Mouse (Mus musculus): ENCODE results near the gene Vmn1r32. TPM values are rescaled to one million over a fixed set of nuclear protein-coding genes. Genes with fewer than 3 reads are reported as not detected.

Vmn1r32 gene
- not detected in 2 replicates for polyA plus RNA-seq (2012; rRNA removed)

DNA sequence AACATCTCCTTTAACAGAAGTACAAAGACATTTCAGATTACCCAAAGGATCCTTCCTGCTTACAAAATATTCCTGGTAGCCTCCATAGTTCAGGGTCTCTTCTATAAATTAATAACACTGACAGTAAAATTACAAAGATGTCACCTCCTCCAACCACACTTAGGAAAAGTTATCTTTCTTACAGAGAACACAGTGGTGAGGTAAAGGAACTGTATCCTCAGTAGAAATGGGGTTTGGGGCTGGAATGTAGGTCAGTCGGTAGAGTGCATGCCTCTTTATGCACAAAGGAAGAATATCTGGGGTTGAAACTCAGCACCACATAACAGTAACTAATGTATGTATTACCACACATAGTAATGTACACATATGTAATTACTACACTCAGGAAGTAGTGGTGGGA is at the start of gene Vmn1r32:
Gene Vmn1r32 (minus strand): TSS at position 101 of the 400 bp plus-strand sequence.
- TF ChIP-seq CTCF (IDR thresholded peaks at IDR 0.05; ENCODE audit: control insufficient read depth, insufficient read depth, insufficient replicate concordance, low read depth, low read length) (no peak), POLR2A (IDR thresholded peaks at IDR 0.05; ENCODE audit: control insufficient read depth, low read depth, low read length) (no peak)
- Histone ChIP-seq H3K4me3 (ENCODE audit: control insufficient read depth, low read depth, low read length) (no peak within 1 kb of the TSS), H3K27ac (ENCODE audit: control insufficient read depth, insufficient read depth, low read depth, low read length) (no peak within 1 kb of the TSS), H3K4me1 (ENCODE audit: control insufficient read depth, insufficient read depth, low read length) (no peaks in the 10 kb centered on the region), H3K36me3 (ENCODE audit: control insufficient read depth, insufficient read depth, low read length) (no peaks in the 10 kb centered on the region), H3K27me3 (ENCODE audit: control insufficient read depth, insufficient read depth, low read length) (no peaks in the 10 kb centered on the region)

DNA sequence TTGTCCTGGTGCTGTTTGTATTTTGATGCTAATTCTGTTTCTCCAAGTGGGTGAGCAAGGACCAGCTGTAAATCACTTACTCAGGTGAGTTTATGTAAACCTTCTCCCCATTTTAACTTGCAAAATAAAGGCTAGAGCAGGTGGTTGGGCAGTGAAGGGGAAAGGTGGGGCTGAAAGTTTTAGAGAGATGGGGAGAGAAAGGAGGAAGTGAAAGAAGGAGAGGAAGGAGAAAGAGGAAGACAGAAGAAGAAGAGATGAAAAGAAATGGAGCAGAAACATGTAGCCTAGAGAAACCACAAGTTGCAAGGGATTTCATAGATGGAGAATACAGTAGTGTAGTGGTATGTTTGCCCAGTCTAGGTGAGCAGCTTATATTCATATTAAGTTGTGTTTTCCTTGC is 35.9 kb upstream of the Vmn1r32 start:
- no peaks in the 10 kb centered on the region for H3K4me1 ChIP-seq (ENCODE audit: control insufficient read depth, insufficient read depth, low read length)
- TF ChIP-seq CTCF (IDR thresholded peaks at IDR 0.05; ENCODE audit: control insufficient read depth, insufficient read depth, insufficient replicate concordance, low read depth, low read length) = no peak
- no peak for TF ChIP-seq POLR2A (IDR thresholded peaks at IDR 0.05; ENCODE audit: control insufficient read depth, low read depth, low read length)

DNA sequence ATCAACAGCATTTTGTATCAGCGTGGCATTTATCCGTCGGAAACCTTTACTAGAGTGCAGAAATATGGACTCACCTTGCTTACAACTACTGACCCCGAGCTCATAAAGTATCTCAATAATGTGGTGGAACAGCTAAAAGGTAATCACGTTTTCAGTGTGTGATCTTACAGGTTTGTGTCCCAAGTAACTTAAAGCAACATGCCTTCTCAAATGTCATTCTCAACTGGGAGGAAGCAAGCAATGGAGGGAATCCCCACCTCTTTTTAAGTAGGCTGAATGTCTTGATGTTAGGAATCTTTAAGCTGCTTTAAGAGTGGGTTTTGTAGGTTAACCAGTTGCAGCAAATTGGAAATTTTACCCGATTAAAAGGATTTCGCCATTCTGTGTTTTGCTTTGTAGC is 23.9 kb downstream of the Vmn1r32 start:
- TF ChIP-seq CTCF (IDR thresholded peaks at IDR 0.05; ENCODE audit: control insufficient read depth, insufficient read depth, insufficient replicate concordance, low read depth, low read length) (no peak), POLR2A (IDR thresholded peaks at IDR 0.05; ENCODE audit: control insufficient read depth, low read depth, low read length) (no peak)
- Histone ChIP-seq H3K27me3 (ENCODE audit: control insufficient read depth, insufficient read depth, low read length) (no peaks in the 10 kb centered on the region), H3K4me3 (ENCODE audit: control insufficient read depth, low read depth, low read length) (peak overlapping the region; percentile 95; the same call in 1 of the 2 replicates), H3K36me3 (ENCODE audit: control insufficient read depth, insufficient read depth, low read length) (no peaks in the 10 kb centered on the region; the same call in 1 of the 2 replicates), H3K4me1 (ENCODE audit: control insufficient read depth, insufficient read depth, low read length) (no peaks in the 10 kb centered on the region), H3K27ac (ENCODE audit: control insufficient read depth, insufficient read depth, low read depth, low read length) (peak overlapping the region; percentile 94; the same call in 1 of the 2 replicates)

More for the DNA sequence above, 35.9 kb upstream of the Vmn1r32 start:
- Histone ChIP-seq H3K27me3 (ENCODE audit: control insufficient read depth, insufficient read depth, low read length) (no peaks in the 10 kb centered on the region), H3K4me3 (ENCODE audit: control insufficient read depth, low read depth, low read length) (no peak overlapping the region), H3K27ac (ENCODE audit: control insufficient read depth, insufficient read depth, low read depth, low read length) (no peak overlapping the region), H3K36me3 (ENCODE audit: control insufficient read depth, insufficient read depth, low read length) (no peaks in the 10 kb centered on the region)

DNA sequence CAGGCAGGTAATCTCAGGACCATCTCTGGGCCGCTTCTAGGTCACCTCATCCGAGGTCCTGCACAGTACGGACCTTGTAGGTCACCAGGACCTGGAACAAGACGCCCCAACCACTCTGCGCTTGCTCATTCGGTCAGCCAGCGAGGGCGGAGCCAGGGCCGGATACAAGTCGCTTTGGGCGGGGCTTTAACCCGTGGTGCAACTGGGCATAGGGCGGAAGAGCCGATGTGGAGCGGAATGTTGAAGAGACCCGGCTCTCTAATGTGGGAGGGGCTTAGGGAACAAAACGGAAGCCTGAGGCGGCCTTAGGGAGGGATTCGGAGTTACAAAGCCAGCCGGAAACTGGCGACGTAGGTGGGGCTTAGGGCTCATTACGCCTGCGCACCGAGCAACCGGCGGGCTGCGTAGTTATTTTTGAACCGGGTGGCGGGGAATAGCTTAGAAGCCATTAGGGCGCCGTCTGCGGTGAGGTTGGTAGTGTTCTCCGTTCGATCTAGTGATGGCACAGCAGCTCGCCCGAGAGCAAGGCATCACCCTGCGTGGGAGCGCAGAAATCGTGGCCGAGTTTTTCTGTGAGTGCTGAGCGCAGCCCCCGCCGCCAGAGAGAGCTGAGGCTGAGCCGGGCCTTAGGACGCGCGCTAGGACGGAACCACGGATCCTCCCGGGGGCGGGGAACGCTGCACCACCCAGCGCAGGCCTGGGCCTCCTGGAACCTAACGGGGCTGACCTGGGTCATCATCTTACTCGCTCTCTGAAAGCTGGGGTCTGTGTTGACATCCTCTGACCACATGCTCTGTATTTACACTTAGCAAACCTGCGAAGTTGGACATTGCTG is 24.7 kb downstream of the Vmn1r32 start, which contains the start of gene Mad2l1:
Gene Mad2l1 (plus strand): TSS at position 363 of the 835 bp plus-strand sequence.
- Histone ChIP-seq H3K4me3 (ENCODE audit: control insufficient read depth, low read depth, low read length) (peak within 1 kb of the TSS; percentile 95), H3K4me1 (ENCODE audit: control insufficient read depth, insufficient read depth, low read length) (no peaks in the 10 kb centered on the region), H3K27ac (ENCODE audit: control insufficient read depth, insufficient read depth, low read depth, low read length) (peak within 1 kb of the TSS; percentile 94), H3K27me3 (ENCODE audit: control insufficient read depth, insufficient read depth, low read length) (no peaks in the 10 kb centered on the region), H3K36me3 (ENCODE audit: control insufficient read depth, insufficient read depth, low read length) (no peaks in the 10 kb centered on the region; the same call in 1 of the 2 replicates)
- TF ChIP-seq CTCF (IDR thresholded peaks at IDR 0.05; ENCODE audit: control insufficient read depth, insufficient read depth, insufficient replicate concordance, low read depth, low read length) = no peak
- peak; percentile 54; the same call in 1 of the 2 replicates for TF ChIP-seq POLR2A (IDR thresholded peaks at IDR 0.05; ENCODE audit: control insufficient read depth, low read depth, low read length)

- Histone ChIP-seq H3K27ac (ENCODE audit: control insufficient read depth, insufficient read depth, low read depth, low read length) (peak overlapping the region; percentile 70; the same call in 1 of the 2 replicates), H3K4me3 (ENCODE audit: control insufficient read depth, low read depth, low read length) (peak overlapping the region; percentile 95; the same call in 1 of the 2 replicates), H3K27me3 (ENCODE audit: control insufficient read depth, insufficient read depth, low read length) (no peaks in the 10 kb centered on the region), H3K4me1 (ENCODE audit: control insufficient read depth, insufficient read depth, low read length) (no peaks in the 10 kb centered on the region), H3K36me3 (ENCODE audit: control insufficient read depth, insufficient read depth, low read length) (no peaks in the 10 kb centered on the region; the same call in 1 of the 2 replicates)
- TF ChIP-seq POLR2A (IDR thresholded peaks at IDR 0.05; ENCODE audit: control insufficient read depth, low read depth, low read length) (no peak), CTCF (IDR thresholded peaks at IDR 0.05; ENCODE audit: control insufficient read depth, insufficient read depth, insufficient replicate concordance, low read depth, low read length) (no peak)
These were observed 25.4 kb downstream of the Vmn1r32 start for GRCm38 (mm10) chr6:66534366-66534941.

DNA sequence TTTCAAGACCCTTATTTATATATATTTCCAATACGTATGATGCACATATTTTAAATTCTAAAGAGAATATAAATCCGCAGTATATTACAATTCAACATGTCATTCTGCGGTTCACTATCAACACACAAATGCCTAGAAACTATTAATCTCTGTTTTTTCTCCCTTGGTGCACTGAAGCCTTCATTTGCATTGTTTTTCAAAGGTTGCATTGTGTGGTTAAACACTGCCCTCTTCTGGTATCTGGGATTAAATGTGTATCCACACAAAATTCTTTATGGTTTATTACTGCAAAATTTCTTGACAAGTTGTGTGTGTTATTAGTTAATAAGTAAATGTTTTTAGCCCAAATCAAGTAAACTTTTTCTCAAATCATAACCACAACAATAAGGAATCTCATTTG is 26.7 kb downstream of the Vmn1r32 start:
- no peak overlapping the region for H3K27ac ChIP-seq (ENCODE audit: control insufficient read depth, insufficient read depth, low read depth, low read length)
- no peaks in the 10 kb centered on the region for H3K36me3 ChIP-seq (ENCODE audit: control insufficient read depth, insufficient read depth, low read length)
- no peak overlapping the region for H3K4me3 ChIP-seq (ENCODE audit: control insufficient read depth, low read depth, low read length)
- peaks cover 5% of the 10 kb centered on the region; the same call in 1 of the 2 replicates for H3K4me1 ChIP-seq (ENCODE audit: control insufficient read depth, insufficient read depth, low read length)
- no peaks in the 10 kb centered on the region for H3K27me3 ChIP-seq (ENCODE audit: control insufficient read depth, insufficient read depth, low read length)
- no peak for TF ChIP-seq POLR2A (IDR thresholded peaks at IDR 0.05; ENCODE audit: control insufficient read depth, low read depth, low read length)
- no peak for TF ChIP-seq CTCF (IDR thresholded peaks at IDR 0.05; ENCODE audit: control insufficient read depth, insufficient read depth, insufficient replicate concordance, low read depth, low read length)

- H3K4me3 ChIP-seq (ENCODE audit: control insufficient read depth, low read depth, low read length) = peak overlapping the region; percentile 41
- H3K27me3 ChIP-seq (ENCODE audit: control insufficient read depth, insufficient read depth, low read length) = no peaks in the 10 kb centered on the region
- TF ChIP-seq POLR2A (IDR thresholded peaks at IDR 0.05; ENCODE audit: control insufficient read depth, low read depth, low read length) (peak; percentile 12; the same call in 1 of the 2 replicates), CTCF (IDR thresholded peaks at IDR 0.05; ENCODE audit: control insufficient read depth, insufficient read depth, insufficient replicate concordance, low read depth, low read length) (no peak)
- peaks cover 8% of the 10 kb centered on the region; the same call in 1 of the 2 replicates for H3K4me1 ChIP-seq (ENCODE audit: control insufficient read depth, insufficient read depth, low read length)
- H3K27ac ChIP-seq (ENCODE audit: control insufficient read depth, insufficient read depth, low read depth, low read length) = no peak overlapping the region
- H3K36me3 ChIP-seq (ENCODE audit: control insufficient read depth, insufficient read depth, low read length) = no peaks in the 10 kb centered on the region
These were observed 31.5 kb downstream of the Vmn1r32 start for GRCm38 (mm10) chr6:66528386-66528785.
